Mouse (Mus musculus) thymus, adult 2 months (tissue): Measurements from ENCODE around the gene Gipc2.

Source experiments
- CTCF ChIP-seq: fragments of 200-500 bp; IDR thresholded peaks from 2 replicates; pipeline ENCODE4 v1.5.1; 2012; ENCODE audit warnings: mild to moderate bottlenecking, control low read depth, low read length, moderate library complexity, borderline replicate concordance; ENCODE audit not compliant: control insufficient read depth, poor library complexity, insufficient read depth; ENCODE audit errors: extremely low read depth
- POLR2A ChIP-seq: fragments of 200-500 bp; IDR thresholded peaks from 2 replicates; pipeline ENCODE4 v1.6.1; 2012; ENCODE audit warnings: mild to moderate bottlenecking, low read length, control low read depth, moderate library complexity; ENCODE audit not compliant: control insufficient read depth, poor library complexity, insufficient read depth; ENCODE audit errors: extremely low read depth

GRCm38 (mm10) chr3:152076088-152076487 lies 89.9 kb downstream of the Gipc2 start:
- TF ChIP-seq CTCF (no peak), POLR2A (no peak)
